Mouse (Mus musculus) E14TG2a.4 (cell line): ENCODE measurements at regions not wholly inside any gene's neighbourhood (a gene's known extent, or its start where the extent isn't known, plus 50 kb on each side); places are given as distances from the start of the nearest gene placed in this dataset.

ENCODE experiments used
- CTCF ChIP-seq: conservative IDR thresholded peaks from 2 replicates; pipeline ENCODE4 v1.5.1; 2014; ENCODE audit warnings: low read length
- NANOG ChIP-seq: IDR thresholded peaks from 2 replicates; pipeline ENCODE4 v1.6.1; 2014; ENCODE audit warnings: borderline replicate concordance, low read length, mixed read lengths

DNA sequence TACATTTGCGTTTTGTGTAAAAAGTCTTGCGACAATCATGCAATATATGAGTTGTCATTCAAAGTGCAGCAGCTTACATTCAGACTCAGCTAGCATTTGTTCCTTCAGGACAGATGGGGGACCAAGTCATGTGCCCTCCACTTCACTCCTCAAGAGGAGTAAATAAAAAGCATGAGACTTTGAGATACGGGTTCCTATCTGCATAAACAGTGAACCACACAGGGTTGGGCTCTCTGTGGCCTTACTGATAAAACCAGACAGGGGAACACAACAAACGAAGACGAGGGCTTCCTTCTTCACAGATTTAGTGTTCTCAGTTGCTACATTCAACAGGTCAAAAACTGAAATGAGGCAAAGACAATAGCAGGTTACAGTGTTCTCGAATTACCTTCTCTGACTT, 283.1 kb upstream of the Irx4 start:
- no peak for TF ChIP-seq CTCF
- TF ChIP-seq NANOG, result no peak
